Mouse (Mus musculus): ENCODE data around the gene Prpf19. TPM values are rescaled to one million over a fixed set of nuclear protein-coding genes. Genes with fewer than 3 reads are reported as not detected.

The Prpf19 gene
- polyA plus RNA-seq, 1 experiment from 2014 or later, result 39.4 TPM

DNA sequence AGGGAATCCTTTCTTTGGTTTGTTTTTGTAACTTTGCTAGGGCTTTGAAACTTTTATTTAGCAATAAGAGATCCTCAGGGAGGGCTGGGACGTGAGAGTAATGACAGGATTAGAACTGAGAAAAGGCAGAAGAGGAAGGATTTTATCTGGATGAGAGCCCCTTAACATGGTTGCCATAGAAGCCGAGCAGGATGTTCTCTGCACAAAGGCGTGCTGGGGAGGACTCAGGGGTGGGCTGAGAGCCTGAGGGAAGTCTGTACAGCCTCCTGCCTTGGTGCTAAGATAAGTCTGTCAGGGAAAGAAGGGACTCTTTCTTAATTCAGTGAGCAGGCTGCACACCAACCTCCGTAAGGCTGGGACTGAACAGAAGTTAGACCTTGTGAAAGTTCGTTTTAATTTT, 40.0 kb downstream of the Prpf19 start:
- Histone ChIP-seq H3K4me1 (ENCODE audit: control insufficient read depth, insufficient read depth, low read length) (peaks cover 5% of the 10 kb centered on the region; the same call in 1 of the 2 replicates), H3K36me3 (ENCODE audit: control insufficient read depth, insufficient read depth, low read length) (no peaks in the 10 kb centered on the region), H3K4me2 (no peak overlapping the region), H3K27ac (ENCODE audit: low read depth, low read length) (peak overlapping the region; percentile 62; the same call in 1 of the 2 replicates), H3K4me3 (ENCODE audit: low read depth, low read length) (no peak overlapping the region), H3K27me3 (ENCODE audit: control insufficient read depth, insufficient read depth, low read length) (no peaks in the 10 kb centered on the region), H3K9ac (ENCODE audit: low read depth, low read length) (no peak overlapping the region), H3K9me3 (replicated peaks; ENCODE audit: control insufficient read depth, low read length) (no peaks in the 10 kb centered on the region)
- WGBS (ENCODE audit: insufficient replicate concordance), result 23% methylated on average over 5 of the region's 5 CpGs
- no peak for ATAC-seq (replicated peaks; ENCODE audit: insufficient number of reproducible peaks, low FRiP score, low TSS enrichment)

DNA sequence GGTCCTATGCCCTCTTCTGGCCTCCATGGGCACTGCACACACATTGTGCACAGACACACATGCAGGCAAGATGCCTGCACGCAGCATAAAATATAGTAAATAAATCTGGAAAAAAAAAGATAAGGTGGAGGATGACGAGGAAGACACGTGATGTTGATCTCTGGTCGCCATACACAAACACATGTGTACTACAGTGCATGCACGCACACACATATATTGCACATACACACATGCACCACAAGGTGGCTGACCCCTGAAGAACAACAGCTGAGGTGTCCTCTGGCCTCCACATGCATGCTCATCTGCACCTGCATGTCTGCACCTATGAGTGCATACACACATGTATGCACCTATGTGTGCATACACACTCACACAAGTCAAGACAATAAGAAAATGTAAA, 41.0 kb downstream of the Prpf19 start:
- WGBS (ENCODE audit: insufficient replicate concordance), result 88% methylated on average over 5 of the region's 5 CpGs

DNA sequence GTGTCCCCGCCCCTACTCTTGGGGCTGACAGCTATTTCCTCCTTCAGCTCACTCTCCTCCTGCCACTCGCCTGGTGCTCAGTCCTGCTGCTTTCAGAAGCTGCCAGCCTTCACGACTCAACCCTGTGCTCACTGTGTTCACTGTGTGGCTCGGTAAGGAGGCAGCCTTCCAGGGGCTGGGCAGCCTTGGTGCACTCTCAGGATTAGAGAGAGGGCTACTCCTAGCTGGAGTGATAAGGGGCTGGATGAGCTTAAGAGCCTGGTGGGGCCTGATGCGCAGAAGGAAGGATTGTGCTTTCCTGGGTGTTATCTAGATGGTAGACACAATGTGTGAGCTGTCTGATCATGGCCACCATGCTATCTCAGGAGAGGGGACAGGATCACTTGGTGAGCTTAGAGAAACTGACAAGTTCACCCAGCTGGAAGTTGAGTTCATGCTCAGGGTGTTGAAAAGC, 42.1 kb downstream of the Prpf19 start, which contains the start of gene Ptgdr2:
Ptgdr2 (plus strand) TSS at position 51 of the 454 bp plus-strand sequence.
- WGBS (ENCODE audit: insufficient replicate concordance), result 16% methylated on average over 5 of the region's 5 CpGs
- Histone ChIP-seq H3K9me3 (replicated peaks; ENCODE audit: control insufficient read depth, low read length) (no peaks in the 10 kb centered on the region), H3K9ac (ENCODE audit: low read depth, low read length) (0 out of 2 replicates have a peak within 1 kb of the TSS, but pooled peaks have one; percentile 44), H3K4me2 (0 out of 2 replicates have a peak within 1 kb of the TSS, but pooled peaks have one; percentile 9), H3K27me3 (ENCODE audit: control insufficient read depth, insufficient read depth, low read length) (no peaks in the 10 kb centered on the region), H3K4me3 (ENCODE audit: low read depth, low read length) (no peak within 1 kb of the TSS), H3K4me1 (ENCODE audit: control insufficient read depth, insufficient read depth, low read length) (peaks cover 15% of the 10 kb centered on the region; the same call in 1 of the 2 replicates), H3K27ac (ENCODE audit: low read depth, low read length) (no peak within 1 kb of the TSS), H3K36me3 (ENCODE audit: control insufficient read depth, insufficient read depth, low read length) (no peaks in the 10 kb centered on the region)
- ATAC-seq (replicated peaks; ENCODE audit: insufficient number of reproducible peaks, low FRiP score, low TSS enrichment), result no peak

More for the DNA sequence above, 41.0 kb downstream of the Prpf19 start:
- no peaks in the 10 kb centered on the region for H3K9me3 ChIP-seq (replicated peaks; ENCODE audit: control insufficient read depth, low read length)
- H3K4me2 ChIP-seq, result no peak overlapping the region
- H3K27ac ChIP-seq (ENCODE audit: low read depth, low read length), result no peak overlapping the region
- no peaks in the 10 kb centered on the region for H3K36me3 ChIP-seq (ENCODE audit: control insufficient read depth, insufficient read depth, low read length)
- no peak overlapping the region for H3K4me3 ChIP-seq (ENCODE audit: low read depth, low read length)
- peaks cover 15% of the 10 kb centered on the region; the same call in 1 of the 2 replicates for H3K4me1 ChIP-seq (ENCODE audit: control insufficient read depth, insufficient read depth, low read length)
- no peak for ATAC-seq (replicated peaks; ENCODE audit: insufficient number of reproducible peaks, low FRiP score, low TSS enrichment)
- no peaks in the 10 kb centered on the region for H3K27me3 ChIP-seq (ENCODE audit: control insufficient read depth, insufficient read depth, low read length)
- no peak overlapping the region for H3K9ac ChIP-seq (ENCODE audit: low read depth, low read length)

DNA sequence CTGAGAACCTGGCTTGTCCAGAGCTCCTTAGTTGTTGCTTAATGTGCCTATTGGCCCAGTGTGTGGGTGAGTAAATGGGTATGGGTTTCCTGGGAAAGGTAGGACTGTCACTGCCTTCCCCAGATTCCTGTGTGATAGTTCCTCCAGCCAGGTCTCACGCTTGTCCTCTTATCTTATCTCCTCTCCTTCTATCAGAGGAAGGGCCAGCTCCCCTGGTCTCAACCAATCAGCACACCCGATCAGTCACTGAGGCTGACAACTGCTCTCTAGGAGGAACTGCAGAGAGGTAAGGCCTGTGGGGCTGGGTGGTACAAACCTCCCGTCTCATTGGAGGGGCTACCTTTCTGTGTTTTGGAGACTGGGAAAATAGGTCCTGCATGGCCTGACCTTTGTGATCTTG, 43.7 kb downstream of the Prpf19 start:
- Histone ChIP-seq H3K9me3 (replicated peaks; ENCODE audit: control insufficient read depth, low read length) (no peaks in the 10 kb centered on the region), H3K9ac (ENCODE audit: low read depth, low read length) (no peak overlapping the region), H3K27ac (ENCODE audit: low read depth, low read length) (no peak overlapping the region), H3K27me3 (ENCODE audit: control insufficient read depth, insufficient read depth, low read length) (no peaks in the 10 kb centered on the region), H3K4me2 (no peak overlapping the region), H3K4me3 (ENCODE audit: low read depth, low read length) (no peak overlapping the region), H3K4me1 (ENCODE audit: control insufficient read depth, insufficient read depth, low read length) (peaks cover 15% of the 10 kb centered on the region; the same call in 1 of the 2 replicates), H3K36me3 (ENCODE audit: control insufficient read depth, insufficient read depth, low read length) (peaks cover 10% of the 10 kb centered on the region; the same call in 1 of the 2 replicates)
- ATAC-seq (replicated peaks; ENCODE audit: insufficient number of reproducible peaks, low FRiP score, low TSS enrichment), result no peak
- WGBS (ENCODE audit: insufficient replicate concordance), result 14% methylated on average over 3 of the region's 3 CpGs

DNA sequence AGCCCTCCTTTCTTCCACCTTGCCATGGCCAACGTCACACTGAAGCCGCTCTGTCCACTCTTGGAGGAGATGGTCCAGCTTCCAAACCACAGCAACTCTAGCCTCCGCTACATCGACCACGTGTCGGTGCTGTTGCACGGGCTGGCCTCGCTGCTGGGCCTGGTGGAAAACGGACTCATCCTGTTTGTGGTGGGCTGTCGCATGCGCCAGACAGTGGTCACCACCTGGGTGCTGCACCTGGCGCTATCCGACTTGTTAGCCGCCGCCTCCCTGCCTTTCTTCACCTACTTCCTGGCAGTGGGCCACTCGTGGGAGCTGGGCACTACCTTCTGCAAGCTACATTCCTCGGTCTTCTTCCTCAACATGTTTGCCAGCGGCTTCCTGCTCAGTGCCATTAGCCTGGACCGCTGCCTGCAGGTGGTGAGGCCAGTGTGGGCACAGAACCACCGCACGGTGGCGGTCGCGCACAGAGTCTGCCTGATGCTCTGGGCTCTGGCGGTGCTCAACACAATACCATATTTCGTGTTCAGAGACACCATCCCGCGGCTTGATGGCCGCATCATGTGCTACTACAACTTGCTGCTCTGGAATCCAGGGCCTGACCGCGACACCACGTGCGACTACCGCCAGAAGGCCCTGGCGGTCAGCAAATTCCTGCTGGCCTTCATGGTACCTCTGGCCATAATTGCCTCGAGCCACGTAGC, 45.2 kb downstream of the Prpf19 start:
- Histone ChIP-seq H3K9me3 (replicated peaks; ENCODE audit: control insufficient read depth, low read length) (no peaks in the 10 kb centered on the region), H3K4me3 (ENCODE audit: low read depth, low read length) (peak overlapping the region; percentile 38), H3K27me3 (ENCODE audit: control insufficient read depth, insufficient read depth, low read length) (no peaks in the 10 kb centered on the region), H3K36me3 (ENCODE audit: control insufficient read depth, insufficient read depth, low read length) (peaks cover 21% of the 10 kb centered on the region), H3K27ac (ENCODE audit: low read depth, low read length) (no peak overlapping the region), H3K9ac (ENCODE audit: low read depth, low read length) (peak overlapping the region; percentile 56), H3K4me1 (ENCODE audit: control insufficient read depth, insufficient read depth, low read length) (peaks cover 15% of the 10 kb centered on the region; the same call in 1 of the 2 replicates), H3K4me2 (peak overlapping the region; percentile 83)
- WGBS (ENCODE audit: insufficient replicate concordance), result 19% methylated on average over 37 of the region's 37 CpGs
- ATAC-seq (replicated peaks; ENCODE audit: insufficient number of reproducible peaks, low FRiP score, low TSS enrichment), result peak; percentile 56; the same call in 1 of the 2 replicates

DNA sequence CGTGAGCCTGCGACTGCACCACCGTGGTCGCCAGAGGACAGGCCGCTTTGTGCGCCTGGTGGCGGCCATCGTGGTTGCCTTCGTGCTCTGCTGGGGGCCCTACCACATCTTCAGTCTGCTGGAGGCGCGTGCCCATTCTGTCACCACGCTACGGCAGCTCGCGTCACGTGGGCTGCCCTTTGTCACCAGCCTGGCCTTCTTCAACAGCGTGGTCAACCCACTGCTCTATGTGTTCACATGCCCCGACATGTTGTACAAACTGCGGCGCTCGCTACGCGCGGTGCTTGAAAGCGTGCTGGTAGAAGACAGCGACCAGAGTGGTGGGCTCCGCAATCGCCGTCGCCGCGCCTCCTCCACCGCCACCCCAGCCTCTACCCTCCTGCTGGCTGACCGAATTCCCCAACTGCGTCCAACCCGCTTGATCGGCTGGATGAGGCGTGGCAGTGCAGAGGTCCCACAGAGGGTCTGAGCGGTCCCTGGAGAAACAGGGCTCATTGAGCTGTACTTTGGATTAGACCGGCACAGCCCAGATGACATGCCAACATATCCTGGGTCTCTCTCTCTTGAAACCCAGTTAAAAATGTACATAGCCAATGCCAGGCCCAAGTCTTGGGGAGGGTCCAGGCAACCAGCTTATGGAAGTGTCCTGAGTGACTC, 45.9 kb downstream of the Prpf19 start:
- no peak overlapping the region for H3K27ac ChIP-seq (ENCODE audit: low read depth, low read length)
- peak overlapping the region; percentile 56 for H3K9ac ChIP-seq (ENCODE audit: low read depth, low read length)
- peak overlapping the region; percentile 38 for H3K4me3 ChIP-seq (ENCODE audit: low read depth, low read length)
- H3K36me3 ChIP-seq (ENCODE audit: control insufficient read depth, insufficient read depth, low read length), result peaks cover 21% of the 10 kb centered on the region
- H3K9me3 ChIP-seq (replicated peaks; ENCODE audit: control insufficient read depth, low read length), result no peaks in the 10 kb centered on the region
- H3K27me3 ChIP-seq (ENCODE audit: control insufficient read depth, insufficient read depth, low read length), result no peaks in the 10 kb centered on the region
- ATAC-seq (replicated peaks; ENCODE audit: insufficient number of reproducible peaks, low FRiP score, low TSS enrichment), result peak; percentile 57
- WGBS (ENCODE audit: insufficient replicate concordance), result 5% methylated on average over 40 of the region's 40 CpGs
- H3K4me2 ChIP-seq, result peak overlapping the region; percentile 83
- H3K4me1 ChIP-seq (ENCODE audit: control insufficient read depth, insufficient read depth, low read length), result peaks cover 15% of the 10 kb centered on the region; the same call in 1 of the 2 replicates

DNA sequence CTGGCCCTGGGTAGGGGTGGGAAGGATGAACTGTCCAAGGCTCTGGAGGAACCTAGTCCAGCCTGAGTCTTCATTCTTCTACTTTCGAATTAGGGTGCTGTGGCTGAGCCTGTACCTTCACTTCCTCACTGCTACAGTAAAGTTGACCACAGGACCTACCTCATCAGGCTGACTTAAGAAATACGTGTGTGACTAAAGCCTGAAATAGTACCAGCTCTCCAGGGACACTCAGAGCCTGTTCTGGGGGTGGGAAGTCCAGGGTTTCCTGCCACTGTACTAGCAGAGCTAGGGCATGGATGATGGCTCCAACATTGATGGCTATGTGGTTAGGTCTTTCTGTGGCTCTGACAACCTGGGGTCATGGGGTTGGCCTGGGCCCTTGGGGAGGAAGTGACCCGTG, 48.9 kb downstream of the Prpf19 start:
- ATAC-seq (replicated peaks; ENCODE audit: insufficient number of reproducible peaks, low FRiP score, low TSS enrichment), result no peak
- Histone ChIP-seq H3K4me1 (ENCODE audit: control insufficient read depth, insufficient read depth, low read length) (peaks cover 25% of the 10 kb centered on the region), H3K9ac (ENCODE audit: low read depth, low read length) (no peak overlapping the region), H3K36me3 (ENCODE audit: control insufficient read depth, insufficient read depth, low read length) (peaks cover 23% of the 10 kb centered on the region), H3K4me2 (no peak overlapping the region), H3K27ac (ENCODE audit: low read depth, low read length) (no peak overlapping the region), H3K4me3 (ENCODE audit: low read depth, low read length) (no peak overlapping the region), H3K27me3 (ENCODE audit: control insufficient read depth, insufficient read depth, low read length) (no peaks in the 10 kb centered on the region), H3K9me3 (replicated peaks; ENCODE audit: control insufficient read depth, low read length) (no peaks in the 10 kb centered on the region)
- 82% methylated on average over 3 of the region's 3 CpGs for WGBS (ENCODE audit: insufficient replicate concordance)

DNA sequence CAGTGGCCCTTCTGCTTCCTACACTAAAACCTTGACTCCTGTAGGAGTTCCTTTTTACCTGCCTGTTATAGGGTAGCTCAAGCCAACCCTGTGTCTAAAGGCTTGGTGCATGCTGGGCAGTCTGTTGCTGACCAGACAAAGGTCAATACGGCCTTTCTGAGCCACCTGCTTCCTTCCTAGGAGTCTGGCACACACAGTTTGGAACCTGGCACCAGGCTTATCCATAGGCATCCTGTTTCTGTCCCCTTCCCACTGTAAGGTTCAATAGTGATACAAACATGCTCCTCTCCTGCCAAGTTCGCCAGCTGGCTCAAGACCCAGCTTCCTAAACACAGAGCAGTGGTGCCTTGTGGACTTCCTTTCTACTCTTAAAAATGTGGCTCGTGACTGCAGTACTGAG, 51.5 kb downstream of the Prpf19 start:
- no peak for ATAC-seq (replicated peaks; ENCODE audit: insufficient number of reproducible peaks, low FRiP score, low TSS enrichment)
- Histone ChIP-seq H3K4me2 (peak overlapping the region; percentile 100), H3K4me3 (ENCODE audit: low read depth, low read length) (no peak overlapping the region), H3K27ac (ENCODE audit: low read depth, low read length) (no peak overlapping the region), H3K4me1 (ENCODE audit: control insufficient read depth, insufficient read depth, low read length) (peaks cover 14% of the 10 kb centered on the region), H3K9ac (ENCODE audit: low read depth, low read length) (no peak overlapping the region), H3K27me3 (ENCODE audit: control insufficient read depth, insufficient read depth, low read length) (no peaks in the 10 kb centered on the region), H3K9me3 (replicated peaks; ENCODE audit: control insufficient read depth, low read length) (no peaks in the 10 kb centered on the region), H3K36me3 (ENCODE audit: control insufficient read depth, insufficient read depth, low read length) (peaks cover 23% of the 10 kb centered on the region)
- whole genome bisulfite sequencing (ENCODE audit: insufficient replicate concordance), result 75% methylated on average over 3 of the region's 3 CpGs
